Mouse (Mus musculus): ENCODE results near the gene Zdhhc3. TPM values are rescaled to one million over a fixed set of nuclear protein-coding genes. Genes with fewer than 3 reads are reported as not detected.
A peak's percentile ranks its signal among the peaks of the same experiment; 100 is the strongest.

Gene Zdhhc3
- polyA plus RNA-seq, 1 experiment: 97.4 TPM

DNA sequence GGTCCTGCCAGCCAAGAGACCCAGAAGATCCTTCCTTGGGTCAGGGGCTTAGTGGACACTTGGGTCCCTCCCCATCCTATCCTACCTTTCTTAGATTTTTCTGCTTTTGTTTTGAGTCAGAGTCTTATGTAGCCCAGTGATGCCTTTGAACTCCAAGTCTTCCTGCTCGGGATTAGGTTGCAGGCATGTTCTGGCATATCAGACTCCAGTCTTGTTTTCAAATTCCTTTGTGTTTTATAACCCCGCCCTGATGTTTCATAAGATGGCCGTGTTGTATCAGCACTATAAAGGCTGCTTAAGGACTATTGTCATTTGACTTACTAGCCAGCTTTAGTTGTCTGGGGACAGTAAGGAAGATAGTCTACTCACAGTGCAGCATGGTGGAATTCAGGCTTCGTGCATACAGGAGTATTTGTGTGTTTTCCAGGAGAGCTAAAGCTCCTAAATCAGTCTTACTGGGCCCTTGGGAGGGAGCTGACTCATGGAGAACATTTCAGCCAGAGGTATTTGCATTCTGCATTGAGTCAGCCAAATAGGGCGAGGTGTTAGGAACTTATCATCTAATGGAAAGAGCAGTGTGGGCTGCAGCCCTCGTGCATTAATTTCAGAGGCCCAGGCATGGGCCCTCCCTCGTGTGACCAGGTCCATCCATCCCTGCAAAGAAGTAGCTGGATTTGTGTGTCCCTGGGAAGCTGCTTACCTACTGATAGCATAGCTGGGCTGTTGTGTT is 24.1 kb upstream of the Zdhhc3 start:
- 86% methylated on average over 7 of the region's 7 CpGs for WGBS
- Histone ChIP-seq H3K27me3 (replicated peaks; ENCODE audit: control insufficient read depth, insufficient read depth, low read length) (no peaks in the 10 kb centered on the region), H3K27ac (ENCODE audit: insufficient read depth, low read depth, low read length) (no peak overlapping the region), H3K4me3 (ENCODE audit: insufficient read depth, low read depth, low read length) (no peak overlapping the region), H3K36me3 (ENCODE audit: control insufficient read depth, insufficient read depth, low read length) (no peaks in the 10 kb centered on the region; the same call in none of the 2 replicates), H3K4me1 (ENCODE audit: control insufficient read depth, insufficient read depth, low read length) (peaks cover 4% of the 10 kb centered on the region; the same call in 1 of the 2 replicates)
- TF ChIP-seq POLR2A (IDR thresholded peaks at IDR 0.05; ENCODE audit: low read depth, low read length): no peak
- DNase-seq: no peak

DNA sequence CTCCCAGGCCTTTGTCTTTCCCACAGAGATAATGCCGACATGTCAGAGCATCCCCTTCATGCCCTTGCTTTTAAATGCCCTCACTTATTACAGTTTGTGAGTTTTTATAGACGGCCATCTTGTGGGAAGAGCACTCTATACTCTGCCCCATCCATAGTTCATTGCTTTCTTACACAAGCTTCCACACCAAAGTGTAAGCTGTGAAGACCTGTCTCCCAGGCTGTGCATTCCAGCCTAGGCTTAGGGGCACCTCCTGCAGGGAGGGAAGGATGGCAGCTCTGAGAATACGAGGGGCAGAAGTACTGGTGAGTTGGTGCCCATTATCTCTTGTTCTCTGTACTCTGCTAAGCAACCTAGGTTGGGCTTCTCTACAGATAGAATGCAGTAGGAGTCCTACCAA is 20.0 kb upstream of the Zdhhc3 start:
- 95% methylated on average over 3 of the region's 3 CpGs for WGBS
- TF ChIP-seq CTCF (conservative IDR thresholded peaks at IDR 0.05; ENCODE audit: insufficient read depth, insufficient read length, low read depth, low read length): no peak
- TF ChIP-seq POLR2A (IDR thresholded peaks at IDR 0.05; ENCODE audit: low read depth, low read length): no peak
- H3K27me3 ChIP-seq (replicated peaks; ENCODE audit: control insufficient read depth, insufficient read depth, low read length): no peaks in the 10 kb centered on the region
- H3K4me1 ChIP-seq (ENCODE audit: control insufficient read depth, insufficient read depth, low read length): no peaks in the 10 kb centered on the region
- no peak for DNase-seq
- H3K36me3 ChIP-seq (ENCODE audit: control insufficient read depth, insufficient read depth, low read length): peaks cover 3% of the 10 kb centered on the region
- H3K27ac ChIP-seq (ENCODE audit: insufficient read depth, low read depth, low read length): no peak overlapping the region
- no peak overlapping the region for H3K4me3 ChIP-seq (ENCODE audit: insufficient read depth, low read depth, low read length)

- TF ChIP-seq CTCF (conservative IDR thresholded peaks at IDR 0.05; ENCODE audit: insufficient read depth, insufficient read length, low read depth, low read length) (no peak), POLR2A (IDR thresholded peaks at IDR 0.05; ENCODE audit: low read depth, low read length) (no peak)
- no peak for DNase-seq
Measured at GRCm38 (mm10) chr9:123127663-123128062, 14.7 kb upstream of the Zdhhc3 start.

GRCm38 (mm10) chr9:123124413-123124981 is 11.5 kb upstream of the Zdhhc3 start:
- H3K4me1 ChIP-seq (ENCODE audit: control insufficient read depth, insufficient read depth, low read length): no peaks in the 10 kb centered on the region
- H3K27me3 ChIP-seq (replicated peaks; ENCODE audit: control insufficient read depth, insufficient read depth, low read length): no peaks in the 10 kb centered on the region
- no peaks in the 10 kb centered on the region; the same call in 1 of the 2 replicates for H3K36me3 ChIP-seq (ENCODE audit: control insufficient read depth, insufficient read depth, low read length)
- WGBS: 99% methylated on average over 2 of the region's 2 CpGs
- TF ChIP-seq POLR2A (IDR thresholded peaks at IDR 0.05; ENCODE audit: low read depth, low read length) (no peak), CTCF (conservative IDR thresholded peaks at IDR 0.05; ENCODE audit: insufficient read depth, insufficient read length, low read depth, low read length) (no peak)
- no peak overlapping the region for H3K4me3 ChIP-seq (ENCODE audit: insufficient read depth, low read depth, low read length)
- H3K27ac ChIP-seq (ENCODE audit: insufficient read depth, low read depth, low read length): no peak overlapping the region
- DNase-seq: no peak

More at GRCm38 (mm10) chr9:123127663-123128062, 14.7 kb upstream of the Zdhhc3 start:
- H3K4me3 ChIP-seq (ENCODE audit: insufficient read depth, low read depth, low read length): no peak overlapping the region
- no peaks in the 10 kb centered on the region for H3K4me1 ChIP-seq (ENCODE audit: control insufficient read depth, insufficient read depth, low read length)
- H3K27ac ChIP-seq (ENCODE audit: insufficient read depth, low read depth, low read length): no peak overlapping the region
- H3K27me3 ChIP-seq (replicated peaks; ENCODE audit: control insufficient read depth, insufficient read depth, low read length): no peaks in the 10 kb centered on the region
- WGBS: 91% methylated on average over 6 of the region's 6 CpGs
- H3K36me3 ChIP-seq (ENCODE audit: control insufficient read depth, insufficient read depth, low read length): peaks cover 3% of the 10 kb centered on the region

GRCm38 (mm10) chr9:123123571-123124412 is 10.8 kb upstream of the Zdhhc3 start:
- H3K36me3 ChIP-seq (ENCODE audit: control insufficient read depth, insufficient read depth, low read length): no peaks in the 10 kb centered on the region; the same call in 1 of the 2 replicates
- no peaks in the 10 kb centered on the region for H3K27me3 ChIP-seq (replicated peaks; ENCODE audit: control insufficient read depth, insufficient read depth, low read length)
- no peak overlapping the region for H3K4me3 ChIP-seq (ENCODE audit: insufficient read depth, low read depth, low read length)
- DNase-seq: peak; percentile 37
- TF ChIP-seq CTCF (conservative IDR thresholded peaks at IDR 0.05; ENCODE audit: insufficient read depth, insufficient read length, low read depth, low read length): peak; percentile 83
- TF ChIP-seq POLR2A (IDR thresholded peaks at IDR 0.05; ENCODE audit: low read depth, low read length): no peak
- no peak overlapping the region for H3K27ac ChIP-seq (ENCODE audit: insufficient read depth, low read depth, low read length)
- 93% methylated on average over 6 of the region's 6 CpGs for WGBS
- no peaks in the 10 kb centered on the region for H3K4me1 ChIP-seq (ENCODE audit: control insufficient read depth, insufficient read depth, low read length)

GRCm38 (mm10) chr9:123123017-123123416 is 10.0 kb upstream of the Zdhhc3 start:
- no peaks in the 10 kb centered on the region for H3K27me3 ChIP-seq (replicated peaks; ENCODE audit: control insufficient read depth, insufficient read depth, low read length)
- H3K27ac ChIP-seq (ENCODE audit: insufficient read depth, low read depth, low read length): no peak overlapping the region
- no peaks in the 10 kb centered on the region; the same call in 1 of the 2 replicates for H3K36me3 ChIP-seq (ENCODE audit: control insufficient read depth, insufficient read depth, low read length)
- H3K4me1 ChIP-seq (ENCODE audit: control insufficient read depth, insufficient read depth, low read length): no peaks in the 10 kb centered on the region
- no peak for DNase-seq
- 90% methylated on average over 3 of the region's 3 CpGs for WGBS
- TF ChIP-seq POLR2A (IDR thresholded peaks at IDR 0.05; ENCODE audit: low read depth, low read length): no peak
- TF ChIP-seq CTCF (conservative IDR thresholded peaks at IDR 0.05; ENCODE audit: insufficient read depth, insufficient read length, low read depth, low read length): no peak
- no peak overlapping the region for H3K4me3 ChIP-seq (ENCODE audit: insufficient read depth, low read depth, low read length)

DNA sequence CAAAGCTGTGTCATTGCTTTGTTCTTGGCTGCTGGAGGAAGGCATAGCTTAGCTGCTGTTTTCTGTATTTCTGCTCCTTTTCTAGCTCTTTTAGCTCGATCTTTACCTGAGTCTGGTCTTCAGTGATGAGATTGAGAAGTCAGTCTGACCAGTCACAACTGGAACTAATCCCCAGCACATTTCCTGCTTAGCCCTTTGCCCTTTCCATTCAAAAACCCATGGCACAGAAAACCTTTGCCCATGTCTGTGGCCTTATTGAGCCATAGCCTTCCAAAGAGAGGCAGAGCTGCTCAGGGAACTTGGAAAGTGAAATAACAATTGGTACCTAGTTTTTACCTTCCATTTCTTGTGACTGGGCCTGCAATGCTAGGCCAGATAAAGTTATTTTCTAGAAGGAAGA is 2.6 kb upstream of the Zdhhc3 start:
- no peaks in the 10 kb centered on the region; the same call in 1 of the 2 replicates for H3K36me3 ChIP-seq (ENCODE audit: control insufficient read depth, insufficient read depth, low read length)
- WGBS: 68% methylated on average over 1 of the region's 1 CpGs
- no peak overlapping the region for H3K27ac ChIP-seq (ENCODE audit: insufficient read depth, low read depth, low read length)
- H3K27me3 ChIP-seq (replicated peaks; ENCODE audit: control insufficient read depth, insufficient read depth, low read length): no peaks in the 10 kb centered on the region
- peaks cover 9% of the 10 kb centered on the region; the same call in 1 of the 2 replicates for H3K4me1 ChIP-seq (ENCODE audit: control insufficient read depth, insufficient read depth, low read length)
- H3K4me3 ChIP-seq (ENCODE audit: insufficient read depth, low read depth, low read length): no peak overlapping the region
- peak; percentile 34 for DNase-seq
- no peak for TF ChIP-seq POLR2A (IDR thresholded peaks at IDR 0.05; ENCODE audit: low read depth, low read length)
- no peak for TF ChIP-seq CTCF (conservative IDR thresholded peaks at IDR 0.05; ENCODE audit: insufficient read depth, insufficient read length, low read depth, low read length)

Data from kidney, adult 2 months (tissue).